ENCODE assay signal across 22 mouse cellular contexts in the genomic region with DNA sequence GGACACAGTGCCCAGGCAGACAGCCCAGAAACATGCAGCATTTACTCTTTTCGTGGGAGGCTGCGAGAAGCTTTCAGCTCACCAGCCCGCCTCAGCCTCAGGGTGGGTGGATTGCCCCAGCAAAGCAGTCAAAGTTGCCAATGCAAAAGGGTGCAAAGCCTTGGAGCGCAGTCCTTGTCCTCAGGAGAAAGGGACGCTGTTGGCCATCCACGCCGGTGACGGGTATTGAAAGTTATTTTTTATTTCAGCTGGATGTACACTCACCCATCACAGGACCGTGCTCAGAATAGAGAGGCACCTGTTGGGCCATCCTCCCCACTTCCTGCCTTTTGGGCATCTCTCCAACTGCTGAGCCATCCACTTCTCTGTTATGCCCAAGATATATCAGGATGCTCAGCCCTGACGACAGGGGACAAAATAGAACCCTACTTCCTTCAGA. TPM values are rescaled to one million over a fixed set of nuclear protein-coding genes. Genes with fewer than 3 reads are reported as not detected.
DNase-seq lines count a peak whose midpoint lies in the region; ATAC-seq lines count a peak whose summit lies in the region.
"Had no signal": no experiment of that assay in that cellular context is flagged by ENCODE, and none has a peak within 500 bp of the region (broad histone marks: within the 10 kb centered on the region; RNA-seq: fewer than 3 reads in every experiment).

No protein-coding gene starts in this region.

- no peak overlapping the region for H3K4me2 ChIP-seq in liver, embryonic 15.5 days
- H3K4me2 ChIP-seq in heart, embryonic 12.5 days: no peak overlapping the region
- H3K4me2 ChIP-seq: embryonic facial prominence, embryonic 13.5 days; forebrain, embryonic 15.5 days; kidney, embryonic 15.5 days; liver, embryonic 11.5 days; stomach, embryonic 15.5 days had no signal

- H3K4me1 ChIP-seq in liver, embryonic 15.5 days (replicated peaks): peaks cover 37% of the 10 kb centered on the region
- H3K4me1 ChIP-seq in heart, embryonic 12.5 days (replicated peaks): no peaks in the 10 kb centered on the region
- H3K4me1 ChIP-seq: embryonic facial prominence, embryonic 13.5 days; kidney, embryonic 15.5 days; stomach, embryonic 15.5 days had no signal

- H3K36me3 ChIP-seq in liver, embryonic 15.5 days (replicated peaks): no peaks in the 10 kb centered on the region
- H3K36me3 ChIP-seq in heart, embryonic 12.5 days: no peaks in the 10 kb centered on the region
- H3K36me3 ChIP-seq: embryonic facial prominence, embryonic 13.5 days; forebrain, embryonic 15.5 days; kidney, embryonic 15.5 days; stomach, embryonic 15.5 days had no signal

- H3K27ac ChIP-seq in liver, embryonic 15.5 days (replicated peaks): 0 out of 2 replicates have a peak overlapping the region, but pooled peaks have one; percentile 3
- H3K27ac ChIP-seq in heart, embryonic 12.5 days (ENCODE audit: poor library complexity, severe bottlenecking): no peak overlapping the region
- H3K27ac ChIP-seq: embryonic facial prominence, embryonic 13.5 days; forebrain, embryonic 15.5 days; kidney, embryonic 15.5 days; stomach, embryonic 15.5 days had no signal

- no peak for DNase-seq in liver
- peak; percentile 72 to 74 for DNase-seq in frontal cortex, postnatal 36 days (ENCODE audit: low spot score in 2 of 2)
- peak; percentile 45 to 95 for DNase-seq in left cerebral cortex, postnatal 25 days (ENCODE audit: low spot score in 2 of 2)
- DNase-seq in cerebellum, postnatal 10 days: no peak
- no peak for DNase-seq in embryo, embryonic 9.5 days (ENCODE audit: extremely low spot score)
- DNase-seq: adrenal gland, postnatal 36 days; cerebellum, adult 2 months; heart, adult 18-20 months; heart, postnatal 36 days; kidney, postnatal 4 days; lung, adult 2 months had no signal

- H3K4me3 ChIP-seq in liver, embryonic 15.5 days (replicated peaks): no peak overlapping the region
- no peak overlapping the region for H3K4me3 ChIP-seq in heart, embryonic 12.5 days
- H3K4me3 ChIP-seq: embryonic facial prominence, embryonic 13.5 days; forebrain, embryonic 15.5 days; kidney, embryonic 15.5 days; megakaryocyte, embryonic 14.5 days; stomach, embryonic 15.5 days had no signal

- intact Hi-C loops in left cerebral cortex, postnatal 25 days (cut with DNase I): loop anchor here (1.0 to 10.0 kb wide), 3 partner anchors 71 to 455 kb away; no protein-coding TSS in a partner anchor

- 75% methylated on average over 10 of the region's 10 CpGs for WGBS in liver, embryonic 15.5 days (ENCODE audit: insufficient replicate concordance)
- 75% methylated on average over 10 of the region's 10 CpGs for WGBS in heart, embryonic 12.5 days

- H3K9me3 ChIP-seq in liver, embryonic 15.5 days (replicated peaks): no peaks in the 10 kb centered on the region
- no peaks in the 10 kb centered on the region for H3K9me3 ChIP-seq in heart, embryonic 12.5 days (replicated peaks)
- H3K9me3 ChIP-seq: embryonic facial prominence, embryonic 13.5 days; forebrain, embryonic 15.5 days; kidney, embryonic 15.5 days; megakaryocyte, embryonic 14.5 days; stomach, embryonic 15.5 days had no signal

- H3K27me3 ChIP-seq in liver, embryonic 15.5 days: peaks cover 31% of the 10 kb centered on the region
- H3K27me3 ChIP-seq in heart, embryonic 12.5 days (replicated peaks): peaks cover 11% of the 10 kb centered on the region
- H3K27me3 ChIP-seq: stomach, embryonic 15.5 days had no signal

- no peak overlapping the region for H3K9ac ChIP-seq in liver, embryonic 15.5 days
- H3K9ac ChIP-seq in heart, embryonic 12.5 days: no peak overlapping the region
- H3K9ac ChIP-seq: embryonic facial prominence, embryonic 13.5 days; forebrain, embryonic 15.5 days; kidney, embryonic 15.5 days; stomach, embryonic 15.5 days had no signal

- ATAC-seq in liver, embryonic 15.5 days (ENCODE audit: insufficient read depth): no peak
- ATAC-seq in heart, embryonic 12.5 days (ENCODE audit: insufficient number of reproducible peaks, low FRiP score): no peak
- ATAC-seq: forebrain, embryonic 15.5 days; hindbrain, embryonic 16.5 days; intestine, embryonic 16.5 days; midbrain, embryonic 16.5 days had no signal

RNA-seq across cellular contexts. Expression of a gene that starts 8.8 kb away (rescaled TPM):
- 139 and 142 TPM in 2 replicates for polyA plus RNA-seq in liver, embryonic 15.5 days (2015; fragmentation: Nextera tagmentation; extraction: Ambion mirVana)
- 100 to 1,000 TPM in 1 of 2 experiments, 10 to 100 TPM in 1; 97.3 to 105 TPM for total RNA-seq in left cerebral cortex, postnatal 25 days (2021)
- 157 and 162 TPM in 2 replicates for polyA plus RNA-seq in heart, embryonic 12.5 days (2016; fragmentation: Nextera tagmentation; extraction: Ambion mirVana)

RNA-seq across cellular contexts. Expression of a gene that starts 22.9 kb away (rescaled TPM):
- 1.1 and 1.4 TPM in 2 replicates for polyA plus RNA-seq in liver, embryonic 15.5 days (2015; fragmentation: Nextera tagmentation; extraction: Ambion mirVana)
- total RNA-seq in left cerebral cortex, postnatal 25 days (2021): 10 to 100 TPM; 11.8 to 12.0 TPM
- polyA plus RNA-seq in heart, embryonic 12.5 days (2016; fragmentation: Nextera tagmentation; extraction: Ambion mirVana): 1.1 and 1.3 TPM in 2 replicates

RNA-seq across cellular contexts. Expression of a gene that starts 50.6 kb away (rescaled TPM):
- 185 and 208 TPM in 2 replicates for polyA plus RNA-seq in liver, embryonic 15.5 days (2015; fragmentation: Nextera tagmentation; extraction: Ambion mirVana)
- total RNA-seq in left cerebral cortex, postnatal 25 days (2021): 100 to 1,000 TPM; 132 to 135 TPM
- 228 and 231 TPM in 2 replicates for polyA plus RNA-seq in heart, embryonic 12.5 days (2016; fragmentation: Nextera tagmentation; extraction: Ambion mirVana)

Comparison
In these comparisons a context has a peak if more than half of its experiments do, and no peak if none do; other contexts are left out.
1. DNase-seq: peak in frontal cortex, postnatal 36 days (2 of 2) and left cerebral cortex, postnatal 25 days (2 of 2); none in liver (single experiment), cerebellum, postnatal 10 days (0 of 2) and embryo, embryonic 9.5 days (single experiment).